Mouse (Mus musculus) CD8-positive naive resting alpha-beta T cell, adult 2 months (primary cell): ENCODE data around the gene Psmb9.

Experiments
- DNase-seq, 2 experiments: peaks; one replicate each; pipeline ENCODE4 v3.0.0; 2022; ENCODE audit warnings: low read depth in 2 of 2, low spot score in 2 of 2

Gene Psmb9

GRCm38 (mm10) chr17:34141448-34141847 is 46.1 kb downstream of the Psmb9 start:
- DNase-seq, result no peak

DNA sequence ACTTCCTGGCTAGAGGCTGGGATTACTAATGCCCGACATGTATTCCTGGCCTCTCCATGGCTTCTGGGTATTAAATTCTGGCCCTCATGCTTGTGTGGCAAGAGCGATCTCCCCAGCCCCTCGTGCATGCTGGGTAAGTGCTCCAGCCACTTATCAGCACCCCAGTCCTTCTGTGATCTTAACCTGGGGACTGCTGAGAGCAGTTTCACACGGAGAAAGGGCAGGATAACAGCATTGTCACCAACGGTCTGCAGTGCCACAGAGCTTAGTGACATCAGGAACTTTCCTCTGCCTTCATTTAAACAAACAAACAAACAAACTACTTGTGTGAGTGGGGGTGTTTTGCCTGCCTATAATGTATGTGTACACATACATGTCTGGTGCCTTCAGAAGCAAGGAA is 47.3 kb downstream of the Psmb9 start:
- no peak for DNase-seq

GRCm38 (mm10) chr17:34139416-34139815 is 48.1 kb downstream of the Psmb9 start:
- DNase-seq, result no peak

- no peak for DNase-seq
These were observed 48.9 kb downstream of the Psmb9 start for GRCm38 (mm10) chr17:34138655-34139054.

- no peak for DNase-seq
These were observed 50.0 kb downstream of the Psmb9 start for GRCm38 (mm10) chr17:34137601-34138000.

DNA sequence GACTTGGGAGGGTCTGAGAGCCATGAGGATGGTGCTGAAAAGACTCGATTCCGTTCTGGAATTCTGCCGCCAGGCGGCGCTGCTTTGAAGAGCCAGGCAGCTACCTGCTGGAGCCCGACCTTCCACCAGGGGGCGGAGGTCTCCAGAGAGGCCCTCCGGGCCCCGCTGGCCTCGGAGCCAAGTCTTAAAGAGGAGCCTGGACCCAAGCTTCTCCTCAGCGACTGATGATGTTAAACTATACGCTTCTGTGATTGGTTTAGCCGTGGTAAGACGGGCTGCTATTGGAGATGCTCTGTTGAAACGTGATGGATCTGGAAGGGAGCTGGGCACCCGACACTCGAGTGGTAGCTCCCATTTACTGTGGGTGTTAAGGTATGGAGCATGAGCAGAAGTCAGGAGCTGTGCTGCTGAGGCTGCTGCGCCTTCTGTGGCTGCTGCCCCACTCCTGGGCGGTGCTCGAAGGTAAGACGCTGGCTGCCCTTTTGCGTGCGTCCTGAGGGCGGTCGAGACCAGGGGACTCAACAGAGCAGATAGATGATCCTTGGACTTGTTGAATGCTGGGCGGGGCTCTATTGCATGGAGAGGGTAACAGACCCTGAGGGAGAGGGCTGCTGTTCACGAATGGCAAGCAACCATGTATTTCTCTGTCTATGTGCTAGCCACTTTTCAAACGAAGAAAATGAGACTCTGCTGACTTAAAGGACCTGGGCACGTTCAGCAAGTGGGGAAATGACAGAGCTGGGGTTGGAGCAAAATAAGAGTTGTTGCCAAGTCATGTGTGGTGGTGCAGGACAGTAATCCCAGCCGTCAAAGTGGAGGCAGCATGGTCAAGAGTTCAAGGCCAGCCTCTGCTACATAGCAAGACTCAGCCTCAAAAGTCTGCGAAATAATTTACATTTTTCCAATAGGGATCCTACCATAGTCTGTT is 52.0 kb downstream of the Psmb9 start:
- DNase-seq, result peak; percentile 99

- no peak for DNase-seq
These were observed 53.1 kb downstream of the Psmb9 start for GRCm38 (mm10) chr17:34134451-34134850.

- DNase-seq, result no peak
These were observed 54.3 kb downstream of the Psmb9 start for GRCm38 (mm10) chr17:34133289-34133688.
